Mouse (Mus musculus): ENCODE results near the gene Trim39. TPM values are rescaled to one million over a fixed set of nuclear protein-coding genes. Genes with fewer than 3 reads are reported as not detected.

The Trim39 gene
- total RNA-seq, 1 experiment from 2014 or later, result 28.5 TPM

Other genes with a start within 250 kb of the Trim39 start
- 197 and 236 TPM in 2 replicates for gene H2-T23, start 239.4 kb downstream of the Trim39 start, total RNA-seq (2017)
- gene H2-T22, start 229.5 kb downstream of the Trim39 start, total RNA-seq (2017), result 66.7 and 102 TPM in 2 replicates
- not detected in 2 replicates for gene Gm6034, start 229.3 kb downstream of the Trim39 start, total RNA-seq (2017)
- not detected in 2 replicates for gene Gm11127, start 213.9 kb downstream of the Trim39 start, total RNA-seq (2017)
- gene Gm19684, start 150.6 kb downstream of the Trim39 start, total RNA-seq (2017), result 0.56 TPM in 1 of 2 replicates, not detected in the other
- not detected in 2 replicates for gene Gm7030, start 142.8 kb downstream of the Trim39 start, total RNA-seq (2017)
- gene Gm8909, start 103.7 kb downstream of the Trim39 start, total RNA-seq (2017), result not detected in 2 replicates
- 0.75 and 1.1 TPM in 2 replicates for gene H2-T3, start 82.0 kb downstream of the Trim39 start, total RNA-seq (2017)
- gene Rpp21, start 14.2 kb downstream of the Trim39 start, total RNA-seq (2017), result 32.9 and 39.8 TPM in 2 replicates
- not detected in 2 replicates for gene H2-M10.2, start 14.2 kb upstream of the Trim39 start, total RNA-seq (2017)
- not detected in 2 replicates for gene H2-M10.1, start 53.9 kb upstream of the Trim39 start, total RNA-seq (2017)
- not detected in 2 replicates for gene H2-M10.3, start 96.2 kb upstream of the Trim39 start, total RNA-seq (2017)
- gene H2-M10.4, start 190.1 kb upstream of the Trim39 start, total RNA-seq (2017), result not detected in 2 replicates